Mouse (Mus musculus): ENCODE results near the gene Rab11fip3. TPM values are rescaled to one million over a fixed set of nuclear protein-coding genes. Genes with fewer than 3 reads are reported as not detected.

Gene Rab11fip3
- polyA plus RNA-seq, 1 experiment from 2014 or later = 8.2 TPM

- no peak overlapping the region for H3K27ac ChIP-seq (ENCODE audit: low read length)
- ATAC-seq (replicated peaks; ENCODE audit: extremely low read depth, insufficient read depth, low FRiP score) = no peak
- no peaks in the 10 kb centered on the region for H3K9me3 ChIP-seq (replicated peaks; ENCODE audit: control insufficient read depth, low read length)
- 85% methylated on average over 10 of the region's 10 CpGs for WGBS
- no peak overlapping the region for H3K4me3 ChIP-seq (ENCODE audit: low read length)
- no peaks in the 10 kb centered on the region for H3K27me3 ChIP-seq (ENCODE audit: control insufficient read depth, insufficient read depth, low read length)
- H3K4me2 ChIP-seq (ENCODE audit: low read depth, low read length) = no peak overlapping the region
- peaks cover 17% of the 10 kb centered on the region for H3K4me1 ChIP-seq (ENCODE audit: control insufficient read depth, insufficient read depth, low read length)
- H3K36me3 ChIP-seq (ENCODE audit: control insufficient read depth, insufficient read depth) = peaks cover 13% of the 10 kb centered on the region
- no peak overlapping the region for H3K9ac ChIP-seq (ENCODE audit: low read length)
Observed at GRCm38 (mm10) chr17:26013711-26014110, 55.6 kb downstream of the Rab11fip3 start.

GRCm38 (mm10) chr17:26011841-26012460 lies 57.4 kb downstream of the Rab11fip3 start:
- H3K27me3 ChIP-seq (ENCODE audit: control insufficient read depth, insufficient read depth, low read length) = no peaks in the 10 kb centered on the region
- H3K36me3 ChIP-seq (ENCODE audit: control insufficient read depth, insufficient read depth) = peaks cover 13% of the 10 kb centered on the region
- ATAC-seq (replicated peaks; ENCODE audit: extremely low read depth, insufficient read depth, low FRiP score) = peak; percentile 81
- peaks cover 9% of the 10 kb centered on the region for H3K4me1 ChIP-seq (ENCODE audit: control insufficient read depth, insufficient read depth, low read length)
- no peak overlapping the region for H3K9ac ChIP-seq (ENCODE audit: low read length)
- WGBS = 10% methylated on average over 15 of the region's 15 CpGs
- no peak overlapping the region for H3K27ac ChIP-seq (ENCODE audit: low read length)
- H3K9me3 ChIP-seq (replicated peaks; ENCODE audit: control insufficient read depth, low read length) = no peaks in the 10 kb centered on the region
- peak overlapping the region; percentile 12; the same call in 1 of the 2 replicates for H3K4me3 ChIP-seq (ENCODE audit: low read length)
- H3K4me2 ChIP-seq (ENCODE audit: low read depth, low read length) = peak overlapping the region; percentile 51

GRCm38 (mm10) chr17:26009540-26009939 lies 59.8 kb downstream of the Rab11fip3 start:
- Histone ChIP-seq H3K9me3 (replicated peaks; ENCODE audit: control insufficient read depth, low read length) (no peaks in the 10 kb centered on the region), H3K4me2 (ENCODE audit: low read depth, low read length) (no peak overlapping the region), H3K36me3 (ENCODE audit: control insufficient read depth, insufficient read depth) (peaks cover 10% of the 10 kb centered on the region), H3K27me3 (ENCODE audit: control insufficient read depth, insufficient read depth, low read length) (no peaks in the 10 kb centered on the region), H3K4me3 (ENCODE audit: low read length) (no peak overlapping the region), H3K4me1 (ENCODE audit: control insufficient read depth, insufficient read depth, low read length) (peaks cover 9% of the 10 kb centered on the region), H3K27ac (ENCODE audit: low read length) (no peak overlapping the region; the same call in 1 of the 2 replicates), H3K9ac (ENCODE audit: low read length) (no peak overlapping the region)
- WGBS = 22% methylated on average over 4 of the region's 4 CpGs
- ATAC-seq (replicated peaks; ENCODE audit: extremely low read depth, insufficient read depth, low FRiP score) = peak; percentile 46; the same call in 1 of the 2 replicates

- Histone ChIP-seq H3K9me3 (replicated peaks; ENCODE audit: control insufficient read depth, low read length) (no peaks in the 10 kb centered on the region), H3K4me3 (ENCODE audit: low read length) (no peak overlapping the region), H3K27ac (ENCODE audit: low read length) (peak overlapping the region; percentile 17; the same call in 1 of the 2 replicates), H3K36me3 (ENCODE audit: control insufficient read depth, insufficient read depth) (peaks cover 10% of the 10 kb centered on the region), H3K9ac (ENCODE audit: low read length) (no peak overlapping the region), H3K27me3 (ENCODE audit: control insufficient read depth, insufficient read depth, low read length) (no peaks in the 10 kb centered on the region), H3K4me2 (ENCODE audit: low read depth, low read length) (no peak overlapping the region), H3K4me1 (ENCODE audit: control insufficient read depth, insufficient read depth, low read length) (peaks cover 9% of the 10 kb centered on the region)
- 59% methylated on average over 7 of the region's 7 CpGs for WGBS
- peak; percentile 42; the same call in 1 of the 2 replicates for ATAC-seq (replicated peaks; ENCODE audit: extremely low read depth, insufficient read depth, low FRiP score)
Observed at GRCm38 (mm10) chr17:26008787-26009186, 60.6 kb downstream of the Rab11fip3 start.

- peaks cover 9% of the 10 kb centered on the region for H3K36me3 ChIP-seq (ENCODE audit: control insufficient read depth, insufficient read depth)
- H3K27ac ChIP-seq (ENCODE audit: low read length) = peak overlapping the region; percentile 73
- H3K4me2 ChIP-seq (ENCODE audit: low read depth, low read length) = no peak overlapping the region
- peaks cover 9% of the 10 kb centered on the region for H3K4me1 ChIP-seq (ENCODE audit: control insufficient read depth, insufficient read depth, low read length)
- no peaks in the 10 kb centered on the region for H3K9me3 ChIP-seq (replicated peaks; ENCODE audit: control insufficient read depth, low read length)
- no peak for ATAC-seq (replicated peaks; ENCODE audit: extremely low read depth, insufficient read depth, low FRiP score)
- no peak overlapping the region for H3K9ac ChIP-seq (ENCODE audit: low read length)
- no peaks in the 10 kb centered on the region for H3K27me3 ChIP-seq (ENCODE audit: control insufficient read depth, insufficient read depth, low read length)
- no peak overlapping the region for H3K4me3 ChIP-seq (ENCODE audit: low read length)
Observed at GRCm38 (mm10) chr17:26008331-26008730, 61.0 kb downstream of the Rab11fip3 start.

- Histone ChIP-seq H3K9me3 (replicated peaks; ENCODE audit: control insufficient read depth, low read length) (no peaks in the 10 kb centered on the region), H3K27me3 (ENCODE audit: control insufficient read depth, insufficient read depth, low read length) (no peaks in the 10 kb centered on the region), H3K4me1 (ENCODE audit: control insufficient read depth, insufficient read depth, low read length) (peaks cover 9% of the 10 kb centered on the region), H3K4me3 (ENCODE audit: low read length) (no peak overlapping the region), H3K27ac (ENCODE audit: low read length) (peak overlapping the region; percentile 73), H3K4me2 (ENCODE audit: low read depth, low read length) (no peak overlapping the region; the same call in 1 of the 2 replicates), H3K36me3 (ENCODE audit: control insufficient read depth, insufficient read depth) (peaks cover 9% of the 10 kb centered on the region), H3K9ac (ENCODE audit: low read length) (no peak overlapping the region)
- ATAC-seq (replicated peaks; ENCODE audit: extremely low read depth, insufficient read depth, low FRiP score) = no peak
- 48% methylated on average over 2 of the region's 2 CpGs for WGBS
Observed at GRCm38 (mm10) chr17:26007646-26008045, 61.7 kb downstream of the Rab11fip3 start.

- 66% methylated on average over 10 of the region's 10 CpGs for WGBS
Observed at GRCm38 (mm10) chr17:26005731-26006450, 63.5 kb downstream of the Rab11fip3 start.

GRCm38 (mm10) chr17:26004711-26005110 lies 64.6 kb downstream of the Rab11fip3 start:
- Histone ChIP-seq H3K9ac (ENCODE audit: low read length) (no peak overlapping the region), H3K4me3 (ENCODE audit: low read length) (no peak overlapping the region), H3K36me3 (ENCODE audit: control insufficient read depth, insufficient read depth) (peaks cover 9% of the 10 kb centered on the region), H3K27ac (ENCODE audit: low read length) (no peak overlapping the region), H3K4me1 (ENCODE audit: control insufficient read depth, insufficient read depth, low read length) (peaks cover 4% of the 10 kb centered on the region; the same call in 1 of the 2 replicates), H3K9me3 (replicated peaks; ENCODE audit: control insufficient read depth, low read length) (no peaks in the 10 kb centered on the region), H3K4me2 (ENCODE audit: low read depth, low read length) (no peak overlapping the region), H3K27me3 (ENCODE audit: control insufficient read depth, insufficient read depth, low read length) (no peaks in the 10 kb centered on the region)
- 85% methylated on average over 15 of the region's 15 CpGs for WGBS
- ATAC-seq (replicated peaks; ENCODE audit: extremely low read depth, insufficient read depth, low FRiP score) = no peak

More at GRCm38 (mm10) chr17:26005731-26006450, 63.5 kb downstream of the Rab11fip3 start:
- no peak overlapping the region for H3K9ac ChIP-seq (ENCODE audit: low read length)
- no peak overlapping the region for H3K4me3 ChIP-seq (ENCODE audit: low read length)
- H3K27me3 ChIP-seq (ENCODE audit: control insufficient read depth, insufficient read depth, low read length) = no peaks in the 10 kb centered on the region
- no peaks in the 10 kb centered on the region for H3K9me3 ChIP-seq (replicated peaks; ENCODE audit: control insufficient read depth, low read length)
- no peak for ATAC-seq (replicated peaks; ENCODE audit: extremely low read depth, insufficient read depth, low FRiP score)
- peaks cover 4% of the 10 kb centered on the region; the same call in 1 of the 2 replicates for H3K4me1 ChIP-seq (ENCODE audit: control insufficient read depth, insufficient read depth, low read length)
- H3K27ac ChIP-seq (ENCODE audit: low read length) = no peak overlapping the region
- peaks cover 9% of the 10 kb centered on the region for H3K36me3 ChIP-seq (ENCODE audit: control insufficient read depth, insufficient read depth)
- H3K4me2 ChIP-seq (ENCODE audit: low read depth, low read length) = no peak overlapping the region

GRCm38 (mm10) chr17:26003864-26004263 lies 65.5 kb downstream of the Rab11fip3 start:
- Histone ChIP-seq H3K4me3 (ENCODE audit: low read length) (no peak overlapping the region), H3K36me3 (ENCODE audit: control insufficient read depth, insufficient read depth) (peaks cover 9% of the 10 kb centered on the region), H3K27me3 (ENCODE audit: control insufficient read depth, insufficient read depth, low read length) (no peaks in the 10 kb centered on the region), H3K9ac (ENCODE audit: low read length) (no peak overlapping the region), H3K9me3 (replicated peaks; ENCODE audit: control insufficient read depth, low read length) (no peaks in the 10 kb centered on the region), H3K4me1 (ENCODE audit: control insufficient read depth, insufficient read depth, low read length) (no peaks in the 10 kb centered on the region), H3K4me2 (ENCODE audit: low read depth, low read length) (no peak overlapping the region), H3K27ac (ENCODE audit: low read length) (no peak overlapping the region)
- ATAC-seq (replicated peaks; ENCODE audit: extremely low read depth, insufficient read depth, low FRiP score) = no peak
- WGBS = 74% methylated on average over 2 of the region's 2 CpGs

All from heart, embryonic 16.5 days (tissue).